Mouse (Mus musculus): ENCODE results near the gene Srpr.

DNA sequence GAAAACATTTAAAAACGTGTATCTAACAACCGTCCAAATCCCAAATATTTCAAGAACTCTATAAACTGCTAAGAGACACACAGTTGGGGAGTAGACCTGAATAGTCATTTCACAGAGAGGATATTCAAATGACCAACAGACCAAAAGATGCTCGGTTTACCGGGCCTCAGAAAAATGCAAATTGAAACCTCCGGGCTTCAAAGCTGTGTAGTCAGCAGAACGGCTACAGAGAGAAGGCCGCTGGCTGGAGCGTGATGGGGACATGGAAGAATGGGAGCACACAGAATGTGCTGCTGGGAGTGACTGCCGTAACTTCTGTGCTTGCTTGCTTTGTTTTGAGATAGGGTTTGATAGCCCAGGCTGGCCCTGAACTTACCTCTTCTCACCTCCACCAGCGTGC lies 1.6 kb upstream of the Srpr start:
- TF ChIP-seq CTCF (IDR thresholded peaks at IDR 0.05; ENCODE audit: insufficient read depth, low read depth, low read length) (no peak), POLR2A (IDR thresholded peaks at IDR 0.05; ENCODE audit: insufficient read depth, low read depth, low read length) (no peak)

Measured in olfactory bulb, adult 2 months (tissue).